Mouse (Mus musculus) cerebellum, adult 11-12 months (tissue): Measurements from ENCODE around the gene Man1a.

Experiments used
- DNase-seq: peaks from one replicate; pipeline ENCODE4 v3.0.0; 2022

Gene Man1a

GRCm38 (mm10) chr10:53913546-53914312, 162.7 kb downstream of the Man1a start:
- DNase-seq: no peak

- no peak for DNase-seq
Measured at GRCm38 (mm10) chr10:53889512-53889911, 186.9 kb downstream of the Man1a start.

- DNase-seq: no peak
Measured at GRCm38 (mm10) chr10:53888382-53889110, 187.9 kb downstream of the Man1a start.

GRCm38 (mm10) chr10:53886475-53886874, 189.9 kb downstream of the Man1a start:
- no peak for DNase-seq

- no peak for DNase-seq
Measured at GRCm38 (mm10) chr10:53881310-53881709, 195.1 kb downstream of the Man1a start.

GRCm38 (mm10) chr10:53875896-53876295, 200.5 kb downstream of the Man1a start:
- no peak for DNase-seq

- DNase-seq: no peak
Measured at GRCm38 (mm10) chr10:53874191-53874590, 202.2 kb downstream of the Man1a start.

- peak; percentile 2 for DNase-seq
Measured at GRCm38 (mm10) chr10:53863486-53864357, 212.7 kb downstream of the Man1a start.

GRCm38 (mm10) chr10:53859879-53860278, 216.5 kb downstream of the Man1a start:
- no peak for DNase-seq

GRCm38 (mm10) chr10:53859224-53859623, 217.2 kb downstream of the Man1a start:
- DNase-seq: no peak
